Mouse (Mus musculus) bone marrow, adult 2 months (tissue): ENCODE data around the gene Zbtb49.

ENCODE experiments used
- CTCF ChIP-seq: fragments of 200-500 bp; IDR thresholded peaks from 2 replicates; pipeline ENCODE4 v1.5.1; 2011; ENCODE audit warnings: low read length, control low read depth; ENCODE audit not compliant: control insufficient read depth, insufficient read depth
- POLR2A ChIP-seq: fragments of 200-500 bp; IDR thresholded peaks from 2 replicates; pipeline ENCODE4 v1.6.1; 2011; ENCODE audit warnings: low read depth, mild to moderate bottlenecking, control low read depth, low read length, borderline replicate concordance; ENCODE audit not compliant: control insufficient read depth

- TF ChIP-seq CTCF: no peak
- TF ChIP-seq POLR2A: no peak
Observed at GRCm38 (mm10) chr5:38152201-38153108, 67.8 kb downstream of the Zbtb49 start.
